Mouse (Mus musculus) MEL (cell line): ENCODE measurements around the gene Gm9747.

Experiments
- ELF1 ChIP-seq: IDR thresholded peaks from 2 replicates; pipeline ENCODE4 v1.6.1; 2014; ENCODE audit warnings: low read depth, mild to moderate bottlenecking, inconsistent platforms, low read length, improper control_type of control experiment, moderate library complexity
- KAT2A ChIP-seq: conservative IDR thresholded peaks from 2 replicates; pipeline ENCODE4 v1.6.1; 2012; ENCODE audit warnings: low read depth, low read length, improper control_type of control experiment, inconsistent platforms
- USF1 ChIP-seq: IDR thresholded peaks from 2 replicates; pipeline ENCODE4 v1.6.1; 2014; ENCODE audit warnings: low read depth, mild to moderate bottlenecking, inconsistent platforms, low read length, improper control_type of control experiment, moderate library complexity

- TF ChIP-seq KAT2A (no peak), ELF1 (no peak), USF1 (no peak)
Observed at GRCm38 (mm10) chr1:82235455-82236104, 2.7 kb downstream of the Gm9747 start.
